Mouse (Mus musculus) heart, adult 2 months (tissue): ENCODE results near the gene Lrrc75a.
A peak's percentile ranks its signal among the peaks of the same experiment; 100 is the strongest.

ENCODE experiments used
- CTCF ChIP-seq: fragments of 200-600 bp; IDR thresholded peaks from 2 replicates; pipeline ENCODE4 v1.8.1; 2022; ENCODE audit warnings: antibody characterized with exemption, mild to moderate bottlenecking, moderate library complexity
- EP300 ChIP-seq: fragments of 200-500 bp; IDR thresholded peaks from 2 replicates; pipeline ENCODE4 v1.6.1; 2011; ENCODE audit warnings: low read depth, low read length, control low read depth; ENCODE audit not compliant: insufficient read depth
- POLR2A ChIP-seq: fragments of 200-500 bp; IDR thresholded peaks from 2 replicates; pipeline ENCODE4 v1.6.1; 2011; ENCODE audit warnings: mild to moderate bottlenecking, low read depth, low read length, control low read depth; ENCODE audit not compliant: insufficient read depth

- TF ChIP-seq CTCF: peak; percentile 85
- no peak for TF ChIP-seq EP300
- TF ChIP-seq POLR2A: no peak
These were observed 45.2 kb upstream of the Lrrc75a start for GRCm38 (mm10) chr11:62693299-62694184.
